Mouse (Mus musculus) embryonic facial prominence, embryonic 14.5 days (tissue): Measurements from ENCODE around the gene Calhm6. TPM values are rescaled to one million over a fixed set of nuclear protein-coding genes. Genes with fewer than 3 reads are reported as not detected.

Source experiments
- ATAC-seq: fragments of 200-750 bp; cut with Nextera tagmentation; 2 replicates; pipeline ENCODE4 v1.8.0; 2017; ENCODE audit warnings: low read depth, moderate number of reproducible peaks, moderate TSS enrichment
- DNase-seq: peaks from one replicate; pipeline ENCODE4 v3.0.0-alpha.2; 2015; ENCODE audit warnings: low spot score
- H3K27ac ChIP-seq: fragments of 300-500 bp; sonication (generic); replicated peaks from 2 replicates; pipeline ENCODE4 v1.5.1; 2014; ENCODE audit warnings: low read depth, mild to moderate bottlenecking, low read length, moderate library complexity
- H3K27me3 ChIP-seq: fragments of 300-500 bp; sonication (generic); replicated peaks from 2 replicates; pipeline ENCODE4 v1.6.1; 2014; ENCODE audit warnings: low read length; ENCODE audit not compliant: control insufficient read depth, insufficient read depth
- H3K36me3 ChIP-seq: fragments of 300-500 bp; sonication (generic); 2 replicates; pipeline ENCODE4 v1.6.1; 2014; ENCODE audit warnings: low read length, mixed read lengths; ENCODE audit not compliant: control insufficient read depth, insufficient read depth
- H3K4me1 ChIP-seq: fragments of 300-500 bp; sonication (generic); 2 replicates; pipeline ENCODE4 v1.6.1; 2014; ENCODE audit warnings: antibody characterized with exemption, low read length; ENCODE audit not compliant: control insufficient read depth, insufficient read depth
- H3K4me2 ChIP-seq: fragments of 300-500 bp; sonication (generic); 2 replicates; pipeline ENCODE4 v1.6.1; 2014; ENCODE audit warnings: low read depth, mild to moderate bottlenecking, low read length, moderate library complexity, mixed read lengths
- H3K4me3 ChIP-seq: fragments of 300-500 bp; sonication (generic); 2 replicates; pipeline ENCODE4 v1.5.1; 2014; ENCODE audit warnings: low read depth, mild to moderate bottlenecking, low read length
- H3K9ac ChIP-seq: fragments of 300-500 bp; sonication (generic); 2 replicates; pipeline ENCODE4 v1.6.1; 2014; ENCODE audit warnings: low read depth, mild to moderate bottlenecking, low read length, moderate library complexity, mixed read lengths
- H3K9me3 ChIP-seq: fragments of 300-500 bp; sonication (generic); 2 replicates; pipeline ENCODE4 v1.6.1; 2016; ENCODE audit warnings: low read length; ENCODE audit not compliant: control insufficient read depth
- WGBS: fragments of 180-500 bp; shearing (Covaris S2); extraction: QIAGEN DNeasy Blood & Tissue Kit; methylation state at CpG from one replicate; pipeline ENCODE4 v1.1.7; 2014; 5-methylcytosine and 5-hydroxymethylcytosine counted together
- polyA plus RNA-seq: library from polyadenylated mRNA; unstranded; fragments of >200 nt; fragmentation: Nextera tagmentation; extraction: Ambion mirVana; gene quantifications from 2 replicates; pipeline ENCODE4 v1.2.1, GENCODE M21; 2014

Gene Calhm6
- polyA plus RNA-seq, 1 experiment from 2014 or later = 1.1 TPM

GRCm38 (mm10) chr10:34150454-34150853, 22.7 kb upstream of the Calhm6 start:
- DNase-seq (peak; percentile 59), ATAC-seq (no peak)
- H3K36me3 ChIP-seq = peaks cover 22% of the 10 kb centered on the region
- no peak overlapping the region for H3K27ac ChIP-seq
- H3K4me2 ChIP-seq = no peak overlapping the region
- no peaks in the 10 kb centered on the region for H3K9me3 ChIP-seq
- H3K27me3 ChIP-seq = no peaks in the 10 kb centered on the region
- WGBS = 22% methylated on average over 6 of the region's 6 CpGs
- no peak overlapping the region for H3K4me3 ChIP-seq
- no peaks in the 10 kb centered on the region for H3K4me1 ChIP-seq
- H3K9ac ChIP-seq = no peak overlapping the region

DNA sequence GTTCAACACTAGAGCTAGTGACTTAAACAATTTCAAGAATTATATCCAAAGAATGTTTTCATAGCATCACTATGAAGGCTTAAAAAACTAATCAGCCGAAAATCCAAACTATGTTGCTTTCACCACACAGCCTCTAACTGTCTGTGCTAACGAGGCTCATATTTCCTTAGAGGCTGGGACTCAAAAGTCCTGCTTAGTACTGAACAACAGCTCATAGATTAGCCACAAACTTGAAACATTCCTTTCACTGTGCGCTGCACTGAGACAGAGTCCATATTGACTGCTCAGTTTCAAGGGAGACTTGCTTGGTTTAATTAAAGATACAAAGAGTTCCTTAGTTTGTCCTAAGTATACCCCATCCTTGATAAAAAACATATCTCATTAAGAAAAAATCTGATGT, 22.0 kb upstream of the Calhm6 start:
- peak; percentile 52 for DNase-seq
- Histone ChIP-seq H3K27me3 (no peaks in the 10 kb centered on the region), H3K36me3 (peaks cover 22% of the 10 kb centered on the region), H3K27ac (no peak overlapping the region), H3K4me1 (no peaks in the 10 kb centered on the region), H3K9ac (no peak overlapping the region), H3K4me3 (no peak overlapping the region), H3K4me2 (no peak overlapping the region), H3K9me3 (no peaks in the 10 kb centered on the region)
- 37% methylated on average over 3 of the region's 3 CpGs for WGBS
- ATAC-seq = peak; percentile 60; the same call in 1 of the 2 replicates

DNA sequence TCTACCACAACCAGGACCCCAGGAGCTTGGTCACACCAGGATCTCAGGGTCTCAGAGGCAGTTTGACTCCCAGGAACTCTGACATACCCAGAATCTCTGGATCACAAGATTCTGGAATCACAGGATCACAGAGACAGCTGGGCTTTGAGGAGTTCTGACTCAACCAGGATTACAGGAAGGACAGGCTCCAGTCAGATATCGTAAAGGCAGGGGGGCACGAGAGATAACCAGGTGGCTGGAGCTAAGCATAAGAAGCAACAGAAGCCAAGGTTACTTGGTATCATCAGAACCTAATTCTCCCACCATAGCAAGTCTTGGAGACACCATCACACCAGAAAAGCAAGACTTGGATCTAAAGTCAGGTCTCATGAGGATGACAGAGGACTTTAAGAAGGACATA, 13.9 kb upstream of the Calhm6 start:
- no peaks in the 10 kb centered on the region for H3K36me3 ChIP-seq
- no peak overlapping the region for H3K4me3 ChIP-seq
- no peak overlapping the region for H3K4me2 ChIP-seq
- no peak for DNase-seq
- H3K9me3 ChIP-seq = peaks cover 7% of the 10 kb centered on the region; the same call in 1 of the 2 replicates
- H3K27me3 ChIP-seq = no peaks in the 10 kb centered on the region
- no peak for ATAC-seq
- no peaks in the 10 kb centered on the region for H3K4me1 ChIP-seq
- H3K9ac ChIP-seq = no peak overlapping the region
- no peak overlapping the region for H3K27ac ChIP-seq
- WGBS = 89% methylated on average over 2 of the region's 2 CpGs

- peaks cover 7% of the 10 kb centered on the region; the same call in 1 of the 2 replicates for H3K9me3 ChIP-seq
- H3K4me3 ChIP-seq = no peak overlapping the region
- DNase-seq = no peak
- ATAC-seq = no peak
- no peaks in the 10 kb centered on the region for H3K36me3 ChIP-seq
- 50% methylated on average over 4 of the region's 4 CpGs for WGBS
- H3K4me2 ChIP-seq = no peak overlapping the region
- no peaks in the 10 kb centered on the region for H3K27me3 ChIP-seq
- no peak overlapping the region for H3K9ac ChIP-seq
- no peak overlapping the region for H3K27ac ChIP-seq
- no peaks in the 10 kb centered on the region for H3K4me1 ChIP-seq
Observed at GRCm38 (mm10) chr10:34139768-34140167, 12.0 kb upstream of the Calhm6 start.

DNA sequence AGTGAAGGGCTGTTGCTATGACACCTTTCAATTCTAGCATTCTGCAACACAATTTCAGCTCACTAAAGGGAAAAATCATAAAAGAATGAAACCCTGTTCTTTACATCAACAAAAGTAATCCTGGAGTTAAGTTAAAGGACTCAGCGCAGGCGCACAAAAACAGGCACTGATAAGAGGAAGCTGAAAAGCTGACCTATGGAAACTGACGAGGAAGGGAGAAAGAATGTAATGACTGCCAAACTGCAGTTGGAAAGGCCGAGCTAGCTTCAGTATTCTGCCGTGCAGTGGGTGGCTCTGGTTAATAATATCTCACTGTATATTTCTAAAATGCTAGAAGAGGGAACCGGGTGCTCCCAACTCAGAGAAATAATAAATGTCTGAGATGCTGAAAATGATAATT, 10.2 kb upstream of the Calhm6 start:
- ATAC-seq = no peak
- Histone ChIP-seq H3K36me3 (no peaks in the 10 kb centered on the region), H3K9me3 (0 out of 2 replicates have a peak, but pooled peaks cover 3% of the 10 kb centered on the region), H3K27me3 (no peaks in the 10 kb centered on the region), H3K4me1 (no peaks in the 10 kb centered on the region), H3K4me3 (no peak overlapping the region), H3K9ac (no peak overlapping the region), H3K27ac (no peak overlapping the region), H3K4me2 (no peak overlapping the region)
- 62% methylated on average over 6 of the region's 6 CpGs for WGBS
- DNase-seq = no peak

GRCm38 (mm10) chr10:34136432-34136831, 8.6 kb upstream of the Calhm6 start:
- H3K4me1 ChIP-seq = no peaks in the 10 kb centered on the region
- 29% methylated on average over 6 of the region's 6 CpGs for WGBS
- ATAC-seq = no peak
- H3K36me3 ChIP-seq = no peaks in the 10 kb centered on the region
- no peak overlapping the region for H3K4me3 ChIP-seq
- H3K9ac ChIP-seq = no peak overlapping the region
- no peak overlapping the region for H3K27ac ChIP-seq
- no peaks in the 10 kb centered on the region for H3K27me3 ChIP-seq
- H3K4me2 ChIP-seq = no peak overlapping the region
- no peak for DNase-seq
- 0 out of 2 replicates have a peak, but pooled peaks cover under 1% of the 10 kb centered on the region for H3K9me3 ChIP-seq

DNA sequence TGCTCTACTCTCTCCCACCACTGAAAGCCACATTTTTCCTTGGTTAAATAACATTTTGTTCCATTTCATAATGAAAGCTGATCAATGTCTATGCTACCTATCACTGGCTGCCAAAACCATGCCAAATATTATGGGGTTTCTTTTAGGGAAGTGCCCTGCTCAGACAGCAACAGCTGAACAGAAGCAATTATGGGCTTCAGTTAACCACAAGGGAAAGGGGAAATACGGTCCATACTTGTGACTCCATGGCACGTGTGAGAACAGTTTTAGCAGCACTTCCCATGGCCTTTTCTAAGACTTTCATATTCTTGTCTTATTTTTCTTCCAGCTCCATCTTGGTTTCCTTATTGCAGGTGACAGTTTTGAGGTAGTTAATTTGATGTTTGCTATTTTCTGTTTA, 3.6 kb upstream of the Calhm6 start:
- Histone ChIP-seq H3K4me3 (no peak overlapping the region), H3K27me3 (no peaks in the 10 kb centered on the region), H3K4me2 (no peak overlapping the region), H3K4me1 (no peaks in the 10 kb centered on the region), H3K9me3 (no peaks in the 10 kb centered on the region), H3K27ac (no peak overlapping the region), H3K9ac (no peak overlapping the region), H3K36me3 (no peaks in the 10 kb centered on the region)
- ATAC-seq (no peak), DNase-seq (peak; percentile 26)
- WGBS = 38% methylated on average over 2 of the region's 2 CpGs

GRCm38 (mm10) chr10:34128391-34128790, 607 bp upstream of the Calhm6 start:
- H3K4me1 ChIP-seq = no peaks in the 10 kb centered on the region
- H3K4me3 ChIP-seq = no peak overlapping the region
- H3K27ac ChIP-seq = no peak overlapping the region
- no peaks in the 10 kb centered on the region for H3K36me3 ChIP-seq
- no peak overlapping the region for H3K9ac ChIP-seq
- peaks cover 9% of the 10 kb centered on the region for H3K9me3 ChIP-seq
- DNase-seq (no peak), ATAC-seq (no peak)
- WGBS = 79% methylated on average over 6 of the region's 6 CpGs
- H3K4me2 ChIP-seq = no peak overlapping the region
- H3K27me3 ChIP-seq = no peaks in the 10 kb centered on the region

- 89% methylated on average over 2 of the region's 2 CpGs for WGBS
- no peak overlapping the region for H3K9ac ChIP-seq
- no peak overlapping the region for H3K27ac ChIP-seq
- no peak overlapping the region for H3K4me2 ChIP-seq
- no peaks in the 10 kb centered on the region for H3K27me3 ChIP-seq
- no peak for DNase-seq
- ATAC-seq = no peak
- H3K36me3 ChIP-seq = no peaks in the 10 kb centered on the region
- no peaks in the 10 kb centered on the region for H3K4me1 ChIP-seq
- H3K4me3 ChIP-seq = no peak overlapping the region
- no peaks in the 10 kb centered on the region for H3K9me3 ChIP-seq
Observed at GRCm38 (mm10) chr10:34118421-34118820, 9.4 kb downstream of the Calhm6 start.
